Mouse (Mus musculus) liver, adult 2 months (tissue): ENCODE measurements around the gene Col6a1.

Source experiments
- CTCF ChIP-seq: fragments of 200-500 bp; IDR thresholded peaks from 2 replicates; pipeline ENCODE4 v1.5.1; 2011; ENCODE audit warnings: low read depth, low read length, control low read depth
- POLR2A ChIP-seq: fragments of 200-500 bp; IDR thresholded peaks from 2 replicates; pipeline ENCODE4 v1.6.1; 2011; ENCODE audit warnings: low read length, control low read depth; ENCODE audit not compliant: insufficient read depth; ENCODE audit errors: extremely low read depth

GRCm38 (mm10) chr10:76678122-76678521, 47.8 kb downstream of the Col6a1 start:
- TF ChIP-seq CTCF (no peak), POLR2A (no peak)
